Mouse (Mus musculus) C2C12 (cell line): ENCODE data around the gene Gm43191. TPM values are rescaled to one million over a fixed set of nuclear protein-coding genes. Genes with fewer than 3 reads are reported as not detected.
"Not testable (repeated sequence)": the region's sequence is repeated elsewhere in the genome, so short reads cannot be mapped to it uniquely, and the experiment has no call there.

Experiments used
- H3K27me3 ChIP-seq: one replicate; pipeline ENCODE4 v1.6.1; 2011; ENCODE audit not compliant: control insufficient read depth, insufficient read depth, insufficient read length
- H3K36me3 ChIP-seq: one replicate; pipeline ENCODE4 v1.6.1; 2011; ENCODE audit not compliant: control insufficient read depth, insufficient read depth
- H3K4me3 ChIP-seq: one replicate; pipeline ENCODE4 v1.5.1; 2011; ENCODE audit warnings: mild to moderate bottlenecking, control low read depth; ENCODE audit not compliant: poor library complexity, insufficient read depth, severe bottlenecking
- H3K79me2 ChIP-seq: one replicate; pipeline ENCODE4 v1.6.1; 2011; ENCODE audit not compliant: control insufficient read depth, insufficient read depth
- H3K79me3 ChIP-seq: one replicate; pipeline ENCODE4 v1.6.1; 2011; ENCODE audit warnings: low read depth, control low read depth
- H3ac ChIP-seq: one replicate; pipeline ENCODE3; 2011; ENCODE audit warnings: low read depth; ENCODE audit not compliant: control insufficient read depth, insufficient read length
- CEBPB ChIP-seq: IDR thresholded peaks from one replicate; pipeline ENCODE4 v1.6.1; 2011; ENCODE audit warnings: low read depth, mild to moderate bottlenecking, control low read depth, moderate library complexity
- CTCF ChIP-seq: IDR thresholded peaks from one replicate; pipeline ENCODE4 v1.5.1; 2011; ENCODE audit not compliant: control insufficient read depth, insufficient read depth, insufficient read length
- FOSL1 ChIP-seq: IDR thresholded peaks from one replicate; pipeline ENCODE4 v1.8.0; 2011; ENCODE audit warnings: mild to moderate bottlenecking, low read length; ENCODE audit not compliant: poor library complexity, insufficient read depth, severe bottlenecking
- MAX ChIP-seq: IDR thresholded peaks from one replicate; pipeline ENCODE4 v1.6.1; 2011; ENCODE audit warnings: mild to moderate bottlenecking, control low read depth
- MYOD1 ChIP-seq: IDR thresholded peaks from one replicate; pipeline ENCODE4 v1.6.1; 2011; ENCODE audit warnings: low read depth; ENCODE audit not compliant: control insufficient read depth, insufficient read length
- MYOG ChIP-seq: IDR thresholded peaks from one replicate; pipeline ENCODE4 v1.6.1; 2011; ENCODE audit not compliant: control insufficient read depth, insufficient read length; ENCODE audit errors: extremely low read depth
- USF1 ChIP-seq: IDR thresholded peaks from one replicate; pipeline ENCODE4 v1.6.1; 2011; ENCODE audit warnings: low read depth, mild to moderate bottlenecking, control low read depth, moderate library complexity
- polyA plus RNA-seq: library from polyadenylated mRNA; unstranded; fragments of >200 nt; fragmentation: generic; extraction: Trizol; gene quantifications from one replicate; pipeline ENCODE4 v1.2.1, GENCODE M21; 2012; ENCODE audit warnings: missing spikeins

The Gm43191 gene
- polyA plus RNA-seq, 1 experiment, result not detected

DNA sequence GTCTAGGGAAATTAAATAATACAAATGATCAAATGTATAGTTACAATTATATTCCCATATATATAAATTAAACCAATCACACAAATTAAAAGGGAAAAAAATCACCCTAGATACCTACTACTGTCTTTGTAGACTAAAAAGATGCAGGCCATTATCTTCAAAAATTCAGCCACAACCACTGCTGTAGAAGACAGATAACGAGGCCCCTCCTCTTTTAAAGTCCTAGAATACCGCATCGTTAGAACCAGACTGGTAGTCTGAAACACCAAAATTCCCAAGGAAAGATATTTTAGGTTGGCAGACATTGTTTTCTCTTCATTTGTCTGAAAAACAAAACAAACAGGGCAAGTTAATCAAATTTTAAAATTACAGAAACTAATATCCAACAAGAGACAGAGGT, 13.3 kb upstream of the Gm43191 start:
- H3K36me3 ChIP-seq, result peaks cover 12% of the 10 kb centered on the region
- peaks cover 28% of the 10 kb centered on the region for H3K79me2 ChIP-seq

DNA sequence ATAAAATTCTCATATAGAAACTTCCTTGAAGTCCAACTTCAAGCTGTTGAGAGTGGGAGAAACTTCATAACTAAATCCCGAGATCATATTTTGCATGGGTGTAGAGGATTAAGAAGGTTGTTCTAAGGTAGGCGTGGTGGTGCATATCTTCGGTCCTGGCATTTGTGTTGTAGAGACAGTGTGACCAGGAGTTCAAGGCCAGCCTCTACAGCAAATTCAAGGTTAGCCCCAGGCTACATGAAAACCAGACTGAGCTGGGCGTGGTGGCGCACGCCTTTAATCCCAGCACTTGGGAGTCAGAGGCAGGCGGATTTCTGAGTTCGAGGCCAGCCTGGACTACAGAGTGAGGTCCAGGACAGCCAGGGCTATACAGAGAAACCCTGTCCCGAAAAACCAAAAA, 16.8 kb downstream of the Gm43191 start:
- not testable (repeated sequence) for H3ac ChIP-seq, H3K36me3 ChIP-seq, H3K27me3 ChIP-seq, H3K4me3 ChIP-seq
- Histone ChIP-seq H3K79me3 (peaks cover 29% of the 10 kb centered on the region), H3K79me2 (peaks cover 30% of the 10 kb centered on the region)

More for the DNA sequence above, 13.3 kb upstream of the Gm43191 start:
- peaks cover 12% of the 10 kb centered on the region for H3K79me3 ChIP-seq
- TF ChIP-seq USF1, result no peak
- no peak for TF ChIP-seq MYOG
- TF ChIP-seq MAX, result no peak
- TF ChIP-seq CTCF, result no peak
- TF ChIP-seq MYOD1, result no peak
- no peak for TF ChIP-seq FOSL1
- TF ChIP-seq CEBPB, result no peak
- H3K4me3 ChIP-seq, result no peak overlapping the region
- no peak overlapping the region for H3ac ChIP-seq
- H3K27me3 ChIP-seq, result no peaks in the 10 kb centered on the region

DNA sequence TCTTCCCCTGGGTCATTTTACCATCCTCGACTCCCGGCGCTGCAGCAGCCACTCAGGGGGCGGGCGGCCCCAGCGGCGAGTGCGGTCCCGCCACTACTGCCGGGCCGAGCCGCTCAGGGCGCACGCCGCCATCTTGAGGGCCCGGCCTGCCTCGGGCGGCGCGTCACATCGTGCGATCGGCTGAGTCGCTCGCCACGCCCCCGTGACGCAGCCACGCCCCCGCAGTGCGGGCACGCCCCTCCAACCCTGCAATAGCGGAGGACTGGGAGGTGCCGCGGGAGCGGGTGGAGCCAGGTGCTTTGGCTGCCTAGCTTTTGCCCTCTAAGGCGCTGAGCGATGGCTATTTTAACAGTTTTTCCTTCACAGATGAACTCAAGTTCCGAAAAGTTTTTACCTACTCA, 18.6 kb downstream of the Gm43191 start, which contains the start of gene Mfsd14a:
Mfsd14a (minus strand) TSS at position 215 of the 401 bp plus-strand sequence.
- Histone ChIP-seq H3K36me3 (peaks cover 5% of the 10 kb centered on the region), H3K79me2 (peaks cover 49% of the 10 kb centered on the region), H3K79me3 (peaks cover 47% of the 10 kb centered on the region), H3K4me3 (peak within 1 kb of the TSS; percentile 92), H3K27me3 (no peaks in the 10 kb centered on the region), H3ac (peak within 1 kb of the TSS; percentile 84)
- TF ChIP-seq CEBPB, result no peak
- TF ChIP-seq MYOG, result no peak
- TF ChIP-seq FOSL1, result no peak
- TF ChIP-seq CTCF, result no peak
- no peak for TF ChIP-seq MYOD1
- TF ChIP-seq MAX, result peak; percentile 69
- TF ChIP-seq USF1, result peak; percentile 8

DNA sequence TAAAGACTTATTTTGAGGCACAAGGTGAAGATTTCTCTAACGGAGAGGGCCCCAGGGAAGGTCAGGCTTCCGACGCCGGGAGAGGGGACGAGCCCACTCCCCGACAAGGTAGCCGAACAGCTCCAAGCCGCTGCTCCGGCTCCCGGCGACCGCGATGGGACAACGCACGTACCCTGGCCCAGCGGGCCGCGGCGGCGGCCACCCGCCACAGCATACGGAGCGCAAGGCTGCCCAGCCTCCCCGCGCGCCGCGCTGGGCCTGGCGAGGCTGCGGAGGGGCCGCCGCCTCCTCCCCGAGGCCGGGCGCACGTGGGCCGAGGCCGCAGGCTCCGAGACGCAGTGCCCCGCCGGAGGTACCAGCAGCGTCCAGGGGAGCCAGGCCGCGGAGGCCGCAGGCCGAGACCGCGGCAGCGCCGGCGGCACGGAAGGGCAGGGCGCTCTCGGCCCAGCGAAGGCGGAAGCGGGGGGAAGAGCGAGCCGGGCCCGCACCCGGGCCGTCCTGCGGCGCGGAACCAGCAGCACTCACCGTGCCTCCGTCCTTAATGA, 19.1 kb downstream of the Gm43191 start:
- Histone ChIP-seq H3K27me3 (no peaks in the 10 kb centered on the region), H3K79me2 (peaks cover 54% of the 10 kb centered on the region), H3K4me3 (peak overlapping the region; percentile 92), H3K36me3 (peaks cover 5% of the 10 kb centered on the region), H3K79me3 (peaks cover 52% of the 10 kb centered on the region), H3ac (peak overlapping the region; percentile 84)
- TF ChIP-seq MAX, result no peak
- TF ChIP-seq MYOG, result no peak
- no peak for TF ChIP-seq CEBPB
- TF ChIP-seq USF1, result no peak
- TF ChIP-seq FOSL1, result no peak

DNA sequence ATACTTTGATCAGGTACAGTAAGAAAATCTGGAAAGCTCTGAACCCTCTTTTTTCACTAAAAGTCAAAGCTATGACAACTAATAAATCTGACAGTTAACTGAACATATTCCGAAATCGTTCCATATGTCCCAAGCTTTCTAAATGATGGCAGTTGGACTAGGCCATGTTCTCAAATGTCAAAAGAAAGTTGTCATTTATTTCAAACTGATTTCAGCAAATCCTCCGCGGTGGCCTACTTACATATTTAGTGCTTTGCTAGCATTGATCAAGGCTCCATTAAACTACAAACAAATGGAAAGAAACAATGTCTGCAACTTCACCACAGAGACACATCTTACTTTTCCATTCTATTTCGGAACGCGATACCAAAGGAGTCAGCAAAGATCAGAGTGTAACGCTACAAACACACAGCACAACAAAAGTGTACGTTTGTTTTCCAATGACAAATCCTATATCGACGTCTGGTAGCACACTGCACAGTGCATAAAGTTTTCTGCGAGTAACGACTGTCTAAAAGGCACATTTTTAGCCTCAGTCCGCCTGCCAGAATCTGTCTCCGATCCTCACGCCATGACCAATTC, 19.7 kb downstream of the Gm43191 start:
- Histone ChIP-seq H3K4me3 (peak overlapping the region; percentile 92), H3K79me3 (peaks cover 58% of the 10 kb centered on the region), H3ac (peak overlapping the region; percentile 84), H3K36me3 (peaks cover 5% of the 10 kb centered on the region), H3K27me3 (no peaks in the 10 kb centered on the region), H3K79me2 (peaks cover 59% of the 10 kb centered on the region)
- TF ChIP-seq MYOD1 (no peak), MAX (no peak), USF1 (no peak), MYOG (no peak), CEBPB (no peak), CTCF (no peak), FOSL1 (no peak)

DNA sequence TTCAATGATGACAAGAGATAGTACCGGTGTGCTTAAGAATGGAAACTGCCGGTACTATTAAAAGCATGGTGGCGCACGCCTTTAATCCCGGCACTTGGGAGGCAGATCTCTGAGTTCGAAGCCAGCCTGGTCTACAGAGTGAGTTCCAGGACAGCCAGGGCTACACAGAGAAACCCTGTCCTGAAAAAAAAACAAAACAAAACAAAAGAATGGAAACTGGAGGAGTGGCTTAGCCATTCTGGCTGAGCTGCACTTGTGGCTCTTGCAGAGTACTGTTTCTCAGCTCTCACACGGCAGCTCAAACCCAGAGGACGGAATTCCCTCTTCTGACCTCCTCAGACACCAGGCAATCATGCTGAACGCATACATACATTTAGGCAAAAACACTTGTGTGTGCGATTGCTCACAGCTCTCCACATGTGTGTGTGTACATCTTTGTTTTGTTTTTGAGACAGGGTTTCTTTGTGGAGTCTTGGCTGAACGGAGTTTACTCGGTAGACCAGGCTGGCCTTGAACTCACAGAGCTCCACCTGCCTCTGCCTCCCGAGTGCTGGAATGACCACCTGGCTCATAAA, 21.1 kb downstream of the Gm43191 start:
- H3K27me3 ChIP-seq, result no peaks in the 10 kb centered on the region
- no peak overlapping the region for H3ac ChIP-seq
- peaks cover 5% of the 10 kb centered on the region for H3K36me3 ChIP-seq
- peaks cover 72% of the 10 kb centered on the region for H3K79me3 ChIP-seq
- H3K79me2 ChIP-seq, result peaks cover 74% of the 10 kb centered on the region
- no peak overlapping the region for H3K4me3 ChIP-seq
- TF ChIP-seq MAX, result no peak
- TF ChIP-seq CTCF, result no peak
- no peak for TF ChIP-seq CEBPB
- no peak for TF ChIP-seq MYOD1
- no peak for TF ChIP-seq FOSL1
- TF ChIP-seq USF1, result no peak
- no peak for TF ChIP-seq MYOG
